Mouse (Mus musculus): ENCODE measurements around the gene Dnajb13. TPM values are rescaled to one million over a fixed set of nuclear protein-coding genes. Genes with fewer than 3 reads are reported as not detected.

The Dnajb13 gene
- total and polyA plus RNA-seq, 2 experiments from 2014 or later: 3.2 to 4.3 TPM

DNA sequence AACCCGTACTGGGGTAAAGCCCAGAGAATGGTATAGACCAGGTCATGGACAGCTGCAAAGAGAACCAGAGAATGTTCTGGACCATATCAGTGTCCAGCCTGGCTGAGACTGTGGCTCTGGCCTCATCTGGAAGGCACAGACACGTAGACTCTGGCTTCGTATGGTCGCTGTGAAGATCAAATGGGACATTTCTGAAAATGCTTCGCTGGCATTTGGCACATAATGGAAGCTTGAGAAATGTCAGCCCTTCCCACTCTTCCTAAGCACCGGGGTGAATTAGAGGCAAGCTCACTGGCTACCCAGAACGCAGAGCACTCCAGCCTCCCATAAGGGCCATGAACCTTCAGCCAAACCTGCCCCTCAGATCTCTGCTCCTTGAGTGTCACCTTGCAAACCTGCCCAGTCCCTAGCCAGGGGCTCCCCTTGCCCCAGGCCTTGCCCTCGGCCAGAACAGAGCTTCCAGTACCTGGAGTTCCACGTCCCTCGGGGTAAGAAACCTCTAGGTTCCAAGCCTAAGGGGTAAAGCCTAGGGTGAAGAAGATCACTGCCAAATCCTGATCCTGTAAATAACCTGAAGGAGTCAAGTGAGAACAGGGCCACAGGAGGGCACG lies 43.9 kb downstream of the Dnajb13 start:
- no peaks in the 10 kb centered on the region for H3K9me3 ChIP-seq (ENCODE audit: low read length)
- 93% methylated on average over 11 of the region's 11 CpGs for WGBS
- no peak overlapping the region for H3K4me2 ChIP-seq (ENCODE audit: low read depth, low read length, poor library complexity, severe bottlenecking)
- H3K4me3 ChIP-seq (ENCODE audit: low read depth, low read length): no peak overlapping the region
- no peak overlapping the region for H3K9ac ChIP-seq (replicated peaks; ENCODE audit: low read length, poor library complexity, severe bottlenecking)
- H3K36me3 ChIP-seq (ENCODE audit: insufficient read depth, low read length): peaks cover 16% of the 10 kb centered on the region; the same call in 1 of the 2 replicates
- H3K27ac ChIP-seq (ENCODE audit: low read depth, low read length): no peak overlapping the region
- no peaks in the 10 kb centered on the region for H3K27me3 ChIP-seq (ENCODE audit: insufficient read depth, low read length)
- DNase-seq (ENCODE audit: low spot score): no peak
- no peaks in the 10 kb centered on the region for H3K4me1 ChIP-seq (ENCODE audit: insufficient read depth, low read length)
- TF ChIP-seq CTCF (IDR thresholded peaks at IDR 0.05): no peak
- ATAC-seq (ENCODE audit: low FRiP score): no peak

GRCm38 (mm10) chr7:100469502-100469901 lies 45.3 kb downstream of the Dnajb13 start:
- Histone ChIP-seq H3K27me3 (ENCODE audit: insufficient read depth, low read length) (no peaks in the 10 kb centered on the region), H3K36me3 (ENCODE audit: insufficient read depth, low read length) (peaks cover 18% of the 10 kb centered on the region), H3K4me3 (ENCODE audit: low read depth, low read length) (no peak overlapping the region), H3K27ac (ENCODE audit: low read depth, low read length) (no peak overlapping the region), H3K9ac (replicated peaks; ENCODE audit: low read length, poor library complexity, severe bottlenecking) (no peak overlapping the region), H3K4me2 (ENCODE audit: low read depth, low read length, poor library complexity, severe bottlenecking) (no peak overlapping the region), H3K9me3 (ENCODE audit: low read length) (no peaks in the 10 kb centered on the region), H3K4me1 (ENCODE audit: insufficient read depth, low read length) (no peaks in the 10 kb centered on the region)
- 96% methylated on average over 1 of the region's 1 CpGs for WGBS
- no peak for ATAC-seq (ENCODE audit: low FRiP score)
- DNase-seq (ENCODE audit: low spot score): no peak
- no peak for TF ChIP-seq CTCF (IDR thresholded peaks at IDR 0.05)

GRCm38 (mm10) chr7:100468761-100469160 lies 46.0 kb downstream of the Dnajb13 start:
- no peak for TF ChIP-seq CTCF (IDR thresholded peaks at IDR 0.05)
- DNase-seq (ENCODE audit: low spot score) (no peak), ATAC-seq (ENCODE audit: low FRiP score) (no peak)
- H3K9ac ChIP-seq (replicated peaks; ENCODE audit: low read length, poor library complexity, severe bottlenecking): no peak overlapping the region
- H3K4me1 ChIP-seq (ENCODE audit: insufficient read depth, low read length): no peaks in the 10 kb centered on the region
- WGBS: 86% methylated on average over 6 of the region's 6 CpGs
- no peak overlapping the region for H3K27ac ChIP-seq (ENCODE audit: low read depth, low read length)
- no peaks in the 10 kb centered on the region for H3K9me3 ChIP-seq (ENCODE audit: low read length)
- no peak overlapping the region for H3K4me2 ChIP-seq (ENCODE audit: low read depth, low read length, poor library complexity, severe bottlenecking)
- peaks cover 23% of the 10 kb centered on the region for H3K36me3 ChIP-seq (ENCODE audit: insufficient read depth, low read length)
- no peak overlapping the region for H3K4me3 ChIP-seq (ENCODE audit: low read depth, low read length)
- no peaks in the 10 kb centered on the region for H3K27me3 ChIP-seq (ENCODE audit: insufficient read depth, low read length)

- no peaks in the 10 kb centered on the region for H3K4me1 ChIP-seq (ENCODE audit: insufficient read depth, low read length)
- ATAC-seq (ENCODE audit: low FRiP score): no peak
- peaks cover 23% of the 10 kb centered on the region for H3K36me3 ChIP-seq (ENCODE audit: insufficient read depth, low read length)
- H3K27me3 ChIP-seq (ENCODE audit: insufficient read depth, low read length): no peaks in the 10 kb centered on the region
- H3K4me3 ChIP-seq (ENCODE audit: low read depth, low read length): no peak overlapping the region
- no peak overlapping the region for H3K27ac ChIP-seq (ENCODE audit: low read depth, low read length)
- H3K9ac ChIP-seq (replicated peaks; ENCODE audit: low read length, poor library complexity, severe bottlenecking): no peak overlapping the region
- TF ChIP-seq CTCF (IDR thresholded peaks at IDR 0.05): no peak
- 92% methylated on average over 11 of the region's 11 CpGs for WGBS
- no peak for DNase-seq (ENCODE audit: low spot score)
- H3K4me2 ChIP-seq (ENCODE audit: low read depth, low read length, poor library complexity, severe bottlenecking): no peak overlapping the region
- no peaks in the 10 kb centered on the region for H3K9me3 ChIP-seq (ENCODE audit: low read length)
These were observed 47.8 kb downstream of the Dnajb13 start for GRCm38 (mm10) chr7:100466781-100467510.

DNA sequence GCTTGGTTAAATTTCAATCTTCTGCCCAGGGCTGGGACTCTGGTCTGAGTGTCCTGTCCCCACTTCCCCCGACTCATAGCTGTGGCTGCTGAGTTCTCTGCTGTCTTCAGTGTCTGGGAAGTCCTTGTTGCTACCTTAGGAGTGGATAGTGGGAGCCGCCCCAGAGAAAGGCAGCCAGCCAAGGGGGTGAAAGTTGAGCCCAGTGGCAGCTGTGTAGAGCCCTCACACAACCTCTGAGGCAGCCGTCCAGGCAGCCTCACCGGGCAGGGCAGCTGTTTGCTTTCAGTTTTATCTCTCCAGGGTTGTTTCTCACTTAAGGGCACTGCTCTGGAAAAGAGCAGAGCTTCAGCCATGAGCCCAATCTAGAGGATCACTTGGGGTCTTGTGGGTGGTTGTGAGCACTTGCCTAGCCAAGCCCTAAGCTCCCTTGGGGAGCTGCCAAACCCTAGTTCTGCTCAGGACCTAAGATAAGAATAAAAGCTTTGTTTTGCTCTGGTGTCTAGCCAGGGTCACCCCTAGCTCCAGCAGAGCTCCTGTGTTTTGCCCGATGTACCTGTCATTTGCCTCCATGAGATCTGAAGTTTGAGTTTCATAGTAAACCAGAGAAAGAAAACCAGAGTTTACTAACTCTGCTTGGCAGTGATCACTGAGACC lies 49.0 kb downstream of the Dnajb13 start:
- no peak overlapping the region for H3K4me2 ChIP-seq (ENCODE audit: low read depth, low read length, poor library complexity, severe bottlenecking)
- no peak for TF ChIP-seq CTCF (IDR thresholded peaks at IDR 0.05)
- peaks cover 21% of the 10 kb centered on the region for H3K36me3 ChIP-seq (ENCODE audit: insufficient read depth, low read length)
- DNase-seq (ENCODE audit: low spot score): no peak
- no peak for ATAC-seq (ENCODE audit: low FRiP score)
- no peak overlapping the region for H3K4me3 ChIP-seq (ENCODE audit: low read depth, low read length)
- H3K27me3 ChIP-seq (ENCODE audit: insufficient read depth, low read length): no peaks in the 10 kb centered on the region
- 66% methylated on average over 5 of the region's 5 CpGs for WGBS
- no peak overlapping the region for H3K9ac ChIP-seq (replicated peaks; ENCODE audit: low read length, poor library complexity, severe bottlenecking)
- no peaks in the 10 kb centered on the region for H3K4me1 ChIP-seq (ENCODE audit: insufficient read depth, low read length)
- no peak overlapping the region for H3K27ac ChIP-seq (ENCODE audit: low read depth, low read length)
- H3K9me3 ChIP-seq (ENCODE audit: low read length): no peaks in the 10 kb centered on the region

DNA sequence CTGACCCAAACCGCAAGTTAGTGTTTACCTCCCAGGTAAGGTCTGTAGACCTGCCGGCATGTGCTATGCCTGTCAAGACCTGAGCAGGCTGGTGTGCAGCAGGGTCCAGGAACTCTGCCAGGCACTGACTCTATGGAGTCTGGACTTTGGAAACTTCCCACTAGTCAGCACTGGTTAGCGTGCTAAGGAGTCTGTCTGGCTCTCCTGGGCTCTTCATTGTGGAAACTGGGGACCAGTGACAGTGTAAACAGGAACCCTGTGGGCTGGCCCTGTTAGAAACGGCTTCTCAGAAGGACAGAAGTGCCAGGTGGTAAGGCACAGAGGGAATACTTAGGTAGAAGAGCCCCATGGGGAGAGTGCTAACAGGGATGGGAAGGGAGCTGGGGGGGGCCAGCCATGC lies 49.5 kb downstream of the Dnajb13 start:
- DNase-seq (ENCODE audit: low spot score) (no peak), ATAC-seq (ENCODE audit: low FRiP score) (no peak)
- no peak overlapping the region for H3K4me3 ChIP-seq (ENCODE audit: low read depth, low read length)
- no peak for TF ChIP-seq CTCF (IDR thresholded peaks at IDR 0.05)
- 80% methylated on average over 4 of the region's 4 CpGs for WGBS
- H3K4me1 ChIP-seq (ENCODE audit: insufficient read depth, low read length): no peaks in the 10 kb centered on the region
- H3K27me3 ChIP-seq (ENCODE audit: insufficient read depth, low read length): no peaks in the 10 kb centered on the region
- no peak overlapping the region for H3K27ac ChIP-seq (ENCODE audit: low read depth, low read length)
- no peak overlapping the region for H3K9ac ChIP-seq (replicated peaks; ENCODE audit: low read length, poor library complexity, severe bottlenecking)
- H3K4me2 ChIP-seq (ENCODE audit: low read depth, low read length, poor library complexity, severe bottlenecking): no peak overlapping the region
- H3K36me3 ChIP-seq (ENCODE audit: insufficient read depth, low read length): peaks cover 16% of the 10 kb centered on the region
- H3K9me3 ChIP-seq (ENCODE audit: low read length): no peaks in the 10 kb centered on the region

Measured in midbrain, postnatal 0 days (tissue).